Mouse (Mus musculus) gonadal fat pad, adult 2 months (tissue): ENCODE data around the gene Arl6ip4. TPM values are rescaled to one million over a fixed set of nuclear protein-coding genes. Genes with fewer than 3 reads are reported as not detected.
A peak's percentile ranks its signal among the peaks of the same experiment; 100 is the strongest.

Experiments used
- DNase-seq: peaks from one replicate; pipeline ENCODE4 v3.0.0-alpha.2; 2012; ENCODE audit warnings: low read depth
- polyA plus RNA-seq: library from polyadenylated mRNA; depleted of rRNA; stranded (reverse); fragments of >200 nt; gene quantifications from 2 replicates; pipeline ENCODE4 v1.2.3, GENCODE M21; 2012

Arl6ip4 gene
- polyA plus RNA-seq, 1 experiment = 34.4 TPM

DNA sequence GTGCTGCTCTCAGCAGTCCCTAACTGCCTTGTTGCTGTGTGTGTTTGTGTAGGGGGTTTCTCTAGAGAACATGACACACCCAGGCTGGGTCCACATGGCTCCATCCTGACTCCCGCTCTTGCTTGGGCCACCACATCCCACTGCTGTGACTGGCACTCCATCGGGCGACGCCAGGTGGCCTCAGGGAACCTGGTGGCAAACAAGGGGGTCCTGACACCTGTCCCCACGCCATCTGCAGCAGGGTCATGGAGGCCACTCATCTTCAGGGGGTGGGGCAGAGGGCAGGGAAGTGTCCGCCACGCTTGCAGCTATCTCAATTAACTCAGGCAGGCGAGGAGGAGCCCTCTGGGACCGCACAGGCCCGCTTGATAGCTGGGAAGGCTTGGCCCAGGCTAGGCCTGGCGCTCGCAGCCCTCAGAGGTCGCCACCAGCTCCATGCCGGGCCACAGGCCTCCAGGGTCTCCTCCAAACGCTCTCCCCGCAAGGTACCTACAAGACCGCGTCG is 20.8 kb upstream of the Arl6ip4 start:
- no peak for DNase-seq

GRCm38 (mm10) chr5:124095596-124096232 is 20.2 kb upstream of the Arl6ip4 start, which contains the start of gene Abcb9:
Gene Abcb9, minus strand, starts transcription at chr5:124095798.
- peak; percentile 79 for DNase-seq

DNA sequence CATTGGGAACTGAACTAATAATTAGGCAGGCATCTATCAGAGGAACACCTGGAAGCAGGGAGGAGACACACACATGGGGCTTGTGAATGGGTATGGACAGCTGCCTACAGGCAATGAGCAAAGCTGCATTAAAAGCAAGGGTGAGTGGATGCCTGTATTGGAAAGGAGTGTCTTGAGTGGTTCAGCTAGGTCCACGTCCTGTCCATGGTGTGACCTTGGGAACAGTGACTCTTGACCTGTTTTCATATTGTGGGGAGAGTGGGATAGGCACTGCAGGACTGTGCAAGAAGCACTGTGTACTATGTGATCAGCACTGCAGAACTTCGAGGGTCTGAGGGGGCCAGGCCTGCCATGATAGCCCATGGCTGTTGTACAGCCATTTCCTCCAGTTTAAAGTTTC is 17.0 kb upstream of the Arl6ip4 start:
- no peak for DNase-seq

DNA sequence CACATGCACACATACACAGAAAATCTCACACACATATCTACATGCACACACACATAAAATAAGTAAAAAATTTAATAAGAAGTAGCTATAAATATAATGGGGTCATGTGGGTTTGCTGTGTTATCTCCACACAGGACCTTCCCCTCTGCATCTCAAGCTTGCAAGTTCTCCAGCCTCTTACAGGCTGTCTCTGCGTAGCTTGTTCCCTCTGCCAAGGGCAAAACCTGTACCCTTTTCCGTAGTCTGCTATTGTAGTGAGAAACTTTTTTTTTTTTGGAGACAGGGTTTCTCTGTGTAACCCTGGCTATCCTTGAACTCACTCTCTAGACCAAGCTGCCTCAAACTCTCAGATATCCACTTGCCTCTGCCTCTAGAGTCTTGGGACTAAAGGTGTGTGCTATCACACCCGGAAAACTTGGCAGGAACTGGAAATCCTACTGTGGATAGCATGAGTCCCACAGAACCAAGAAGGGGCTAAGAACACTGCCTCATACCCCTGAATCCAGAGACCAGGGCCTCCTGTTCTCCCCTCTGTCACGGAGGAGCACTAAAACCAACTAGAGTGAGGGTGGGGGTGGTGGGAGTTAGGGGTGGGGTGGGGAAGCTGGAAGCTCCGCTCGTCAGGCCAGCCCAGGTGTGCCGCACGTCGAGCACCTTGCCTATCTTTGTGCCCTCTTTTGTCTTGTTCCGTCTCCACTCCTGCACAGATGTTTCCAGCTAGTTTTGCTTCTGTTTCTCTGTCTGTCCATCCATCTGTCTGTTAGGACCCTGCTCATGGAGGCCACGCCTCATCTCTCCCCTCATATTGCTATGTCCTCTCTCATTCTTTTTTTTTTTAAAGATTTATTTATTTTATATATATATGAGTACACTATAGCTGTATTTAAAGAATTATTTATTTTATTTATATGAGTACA is 15.5 kb upstream of the Arl6ip4 start:
- DNase-seq = no peak

- no peak for DNase-seq
Observed at GRCm38 (mm10) chr5:124102326-124102725, 13.6 kb upstream of the Arl6ip4 start.

GRCm38 (mm10) chr5:124103020-124103419 is 12.9 kb upstream of the Arl6ip4 start:
- DNase-seq = no peak

GRCm38 (mm10) chr5:124103552-124103951 is 12.3 kb upstream of the Arl6ip4 start:
- no peak for DNase-seq

DNA sequence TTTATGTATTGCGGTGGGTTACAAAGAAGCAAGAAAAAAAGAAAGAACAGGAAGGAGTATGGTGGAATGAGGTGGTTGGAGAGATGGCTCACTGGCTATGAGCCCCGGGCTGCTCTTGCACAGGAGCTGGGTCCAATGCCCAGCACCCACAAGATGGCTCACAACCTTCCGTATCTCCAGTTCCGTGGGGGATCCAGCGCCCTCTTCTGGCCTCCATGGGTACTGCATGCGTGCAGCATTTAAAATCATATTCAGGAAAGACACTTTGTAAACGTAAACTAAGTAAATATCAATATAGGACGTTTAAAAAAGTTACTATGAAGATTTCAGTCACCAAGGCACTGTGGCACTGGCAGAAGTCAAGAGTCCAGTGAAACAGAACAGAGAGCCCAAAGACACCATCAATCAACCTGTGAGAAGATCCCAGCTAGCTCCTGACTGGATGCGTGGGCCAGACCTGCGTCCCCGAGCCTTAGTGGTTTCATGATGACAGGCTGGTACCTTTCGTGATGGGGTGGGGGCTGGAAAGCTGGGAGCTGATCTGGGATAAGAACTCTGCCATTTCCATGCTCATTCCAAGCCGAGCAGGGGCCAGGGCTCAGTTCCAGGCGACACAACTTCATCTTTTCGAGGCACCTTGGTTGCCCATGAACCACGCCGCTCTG is 4.7 kb upstream of the Arl6ip4 start:
- no peak for DNase-seq

DNA sequence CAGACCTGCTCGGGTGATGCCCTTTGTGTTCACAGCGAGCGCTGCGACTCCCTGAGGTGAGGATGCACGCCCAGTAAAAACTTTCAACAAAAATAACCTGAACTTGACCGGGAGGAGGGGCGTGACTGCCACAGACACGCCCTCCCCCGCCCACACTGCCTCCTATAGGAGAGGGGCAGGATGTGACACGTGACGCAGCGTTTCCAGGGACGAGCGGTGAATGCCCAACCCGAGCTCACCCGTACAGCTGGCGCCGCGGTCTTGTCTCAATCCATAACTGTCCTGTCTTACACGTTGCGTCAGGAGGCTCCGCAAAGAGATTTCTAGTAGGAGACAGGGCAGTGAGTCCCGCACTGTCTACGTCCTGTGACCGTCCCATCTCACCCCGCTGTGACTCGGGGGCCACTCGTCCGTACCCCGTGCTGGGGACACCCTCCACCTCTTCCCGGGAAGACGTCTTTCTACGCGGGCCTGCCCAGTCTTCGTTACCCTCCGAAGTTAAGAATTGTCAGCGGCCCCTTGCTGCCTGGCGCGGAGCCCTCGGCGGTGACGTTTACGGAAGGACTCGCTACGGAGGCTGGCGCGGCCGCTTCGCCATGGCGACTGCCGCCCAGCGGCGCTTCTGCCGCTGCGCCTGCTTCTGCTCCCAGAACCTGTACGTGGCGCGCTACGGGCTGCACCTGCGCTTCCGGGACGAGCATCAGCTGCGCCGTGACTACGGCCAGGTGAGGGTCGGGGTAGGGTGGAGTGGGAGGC is 4.0 kb upstream of the Arl6ip4 start, which contains the start of gene Ogfod2:
Gene Ogfod2, plus strand, starts transcription at position 556 of the 756 bp plus-strand sequence.
- DNase-seq = peak; percentile 77

DNA sequence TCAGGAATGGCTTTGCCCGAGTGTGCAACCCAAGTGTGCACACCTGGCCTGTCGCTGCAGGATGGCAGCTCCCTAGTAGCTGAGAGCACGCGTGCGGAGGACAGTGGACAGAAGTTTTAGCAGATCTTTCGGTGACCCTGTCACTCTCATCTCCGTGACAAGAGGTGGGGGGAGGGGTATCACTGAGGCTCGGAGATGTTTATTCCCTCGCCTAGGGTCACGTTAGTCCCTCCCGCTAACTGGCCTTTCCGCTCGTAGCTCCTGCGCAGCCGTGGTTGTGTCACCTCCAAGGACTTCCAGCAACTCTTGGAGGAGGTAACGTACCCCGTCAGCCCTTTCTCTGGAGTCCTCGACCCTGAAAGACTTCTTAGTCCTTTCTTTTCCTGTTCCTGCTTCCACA is 3.4 kb upstream of the Arl6ip4 start:
- no peak for DNase-seq

DNA sequence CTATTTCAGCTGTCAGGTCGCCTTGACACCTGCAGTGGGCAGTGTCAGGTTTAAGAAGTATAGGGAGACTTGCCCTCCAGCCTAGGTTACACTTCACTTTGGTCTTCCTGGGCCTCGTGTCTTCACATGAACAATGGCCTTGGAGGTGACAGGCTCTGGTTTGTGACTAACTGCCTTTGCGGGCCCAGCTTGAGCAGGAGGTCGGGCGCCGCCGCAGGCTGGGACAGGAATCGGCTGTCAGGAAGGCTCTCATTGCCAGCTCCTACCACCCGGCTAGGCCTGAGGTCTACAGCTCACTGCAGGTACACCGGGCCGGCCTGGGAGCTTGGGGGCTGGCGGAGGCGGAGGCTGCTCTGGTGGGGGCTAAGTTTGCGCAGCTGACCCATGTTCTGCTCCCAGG is 2.9 kb upstream of the Arl6ip4 start:
- no peak for DNase-seq

- no peak for DNase-seq
Observed at GRCm38 (mm10) chr5:124114276-124115025, 1.4 kb upstream of the Arl6ip4 start.

DNA sequence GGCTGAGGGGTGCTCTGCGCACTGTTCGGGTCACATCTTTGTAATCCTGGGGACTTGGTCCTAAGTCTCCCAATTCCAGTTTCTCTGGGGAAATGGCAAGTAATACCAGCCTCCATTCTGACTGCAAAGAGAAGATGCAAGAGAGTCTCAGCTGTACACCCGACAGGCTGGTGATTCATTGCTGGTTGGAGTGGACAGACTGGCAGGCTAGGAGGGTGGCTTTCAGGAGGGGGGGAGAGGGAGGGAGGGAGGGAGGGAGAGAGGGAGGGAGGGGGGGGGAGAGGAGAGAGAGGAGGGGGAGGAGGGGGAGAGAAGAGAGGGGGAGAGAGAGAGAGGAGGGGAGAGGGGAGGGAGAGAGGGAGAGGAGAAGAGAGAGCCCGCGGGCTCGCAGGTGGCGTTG is 358 bp upstream of the Arl6ip4 start:
- DNase-seq = no peak

- no peak for DNase-seq
Observed at GRCm38 (mm10) chr5:124119204-124119603, 3.3 kb downstream of the Arl6ip4 start.

- DNase-seq = no peak
Observed at GRCm38 (mm10) chr5:124122357-124122756, 6.5 kb downstream of the Arl6ip4 start.

DNA sequence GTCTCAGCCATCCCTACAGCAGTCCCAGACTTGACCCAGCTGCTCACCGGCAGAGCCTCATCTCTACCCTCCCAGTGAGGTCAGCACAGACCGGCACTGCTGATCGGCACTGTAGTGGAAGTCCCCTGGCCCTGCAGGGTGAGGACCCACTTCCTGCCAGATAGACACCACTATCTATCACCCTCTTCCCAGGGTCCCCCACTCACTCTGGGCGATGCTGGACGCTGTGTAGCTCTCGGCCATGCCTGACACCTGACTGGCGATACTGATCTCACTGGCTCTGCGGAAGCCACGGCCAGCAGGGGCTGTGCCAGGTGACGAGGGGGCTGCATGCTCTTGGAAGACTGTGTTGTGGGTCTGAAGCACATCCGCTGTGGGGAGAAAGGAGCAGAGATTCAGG is 9.2 kb downstream of the Arl6ip4 start:
- DNase-seq = no peak

GRCm38 (mm10) chr5:124134261-124134660 is 18.4 kb downstream of the Arl6ip4 start:
- no peak for DNase-seq

DNA sequence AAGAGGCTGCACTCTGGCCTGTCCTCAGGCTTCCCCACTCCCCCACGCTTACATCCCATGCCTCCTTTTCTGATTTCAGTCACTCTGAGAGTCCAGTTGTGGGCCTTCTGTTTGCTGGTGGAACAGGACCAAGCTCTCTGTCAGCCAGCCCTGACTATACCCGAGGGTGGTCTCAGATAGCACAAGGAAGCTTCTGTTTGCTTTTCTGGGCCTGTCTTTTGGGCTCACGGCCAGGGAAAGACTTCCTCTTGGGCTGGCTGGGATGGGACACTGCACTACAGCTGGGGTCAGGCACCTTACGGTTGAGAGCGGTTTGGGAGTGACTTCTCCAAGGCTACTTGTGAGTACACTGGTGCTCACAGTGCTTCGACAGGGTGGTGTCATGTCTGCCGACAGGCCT is 22.2 kb downstream of the Arl6ip4 start:
- DNase-seq = no peak

GRCm38 (mm10) chr5:124149028-124149427 is 33.1 kb downstream of the Arl6ip4 start:
- no peak for DNase-seq

DNA sequence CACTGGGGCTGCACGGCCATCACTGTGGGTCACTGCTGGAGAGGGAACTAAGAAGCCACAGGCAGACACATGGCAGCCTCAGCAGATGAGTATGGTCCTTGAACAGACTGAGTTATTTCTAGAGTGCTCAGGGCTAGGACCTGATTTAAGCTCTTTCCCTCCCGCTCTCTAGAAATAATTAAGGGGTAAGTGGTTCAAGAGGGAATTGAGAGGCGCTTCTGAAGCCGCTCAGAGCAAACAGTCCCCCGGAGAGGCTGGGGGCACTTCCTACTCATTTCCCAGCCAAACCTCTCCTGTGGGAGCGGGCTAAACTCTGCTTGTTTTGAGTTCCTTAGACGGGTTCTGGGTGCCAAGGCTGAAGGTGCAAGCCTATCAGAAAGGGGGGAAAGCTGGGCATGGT is 35.0 kb downstream of the Arl6ip4 start:
- no peak for DNase-seq

DNA sequence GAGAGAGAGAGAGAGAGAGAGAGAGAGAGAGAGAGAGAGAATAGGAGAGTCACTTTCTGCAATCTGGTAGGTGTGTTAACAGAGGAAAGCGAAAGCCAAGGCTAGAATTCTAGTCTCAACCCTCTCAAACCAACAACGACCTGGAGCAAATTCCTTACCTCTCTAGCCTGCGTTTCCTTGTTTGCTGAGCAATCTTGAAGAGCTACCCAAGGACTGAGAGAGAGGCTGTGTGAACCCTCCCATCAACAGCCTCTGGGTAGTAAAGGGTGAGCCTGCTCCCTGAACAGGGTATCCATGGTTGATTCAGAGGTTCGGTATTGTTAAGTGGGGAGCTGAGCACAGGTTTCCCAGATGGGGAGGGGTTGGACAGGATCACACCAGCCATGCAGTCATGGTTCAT is 36.8 kb downstream of the Arl6ip4 start:
- no peak for DNase-seq
